Mouse (Mus musculus): Measurements from ENCODE around the gene Lrrc14b.

The Lrrc14b gene

DNA sequence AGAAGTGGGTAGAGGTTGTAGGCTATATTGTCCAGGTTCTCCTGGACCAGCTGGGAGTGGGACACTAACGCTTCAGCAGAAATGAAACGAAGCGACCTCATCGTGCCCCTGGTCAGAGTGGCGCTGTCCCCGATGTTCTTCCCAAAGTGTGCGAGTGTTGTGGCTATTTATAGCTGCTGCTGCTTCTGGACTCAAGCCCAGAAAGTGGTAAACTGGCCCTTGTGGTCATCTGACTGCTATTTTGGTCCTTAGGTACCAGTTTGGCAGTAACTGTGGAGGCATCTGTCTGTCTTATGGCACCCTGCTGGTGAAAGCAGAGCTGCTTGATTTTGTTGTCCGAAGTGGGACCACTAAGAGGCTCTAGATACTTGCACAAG is at the start of gene Lrrc14b:
Gene Lrrc14b (minus strand): TSS at position 147 of the 377 bp plus-strand sequence.
- in situ Hi-C loops (cut with MboI, MseI), result loop anchor here in 1 of 2 experiments (5.0 to 10.0 kb wide), 2 partner anchors 93 to 171 kb away; no protein-coding TSS in a partner anchor

DNA sequence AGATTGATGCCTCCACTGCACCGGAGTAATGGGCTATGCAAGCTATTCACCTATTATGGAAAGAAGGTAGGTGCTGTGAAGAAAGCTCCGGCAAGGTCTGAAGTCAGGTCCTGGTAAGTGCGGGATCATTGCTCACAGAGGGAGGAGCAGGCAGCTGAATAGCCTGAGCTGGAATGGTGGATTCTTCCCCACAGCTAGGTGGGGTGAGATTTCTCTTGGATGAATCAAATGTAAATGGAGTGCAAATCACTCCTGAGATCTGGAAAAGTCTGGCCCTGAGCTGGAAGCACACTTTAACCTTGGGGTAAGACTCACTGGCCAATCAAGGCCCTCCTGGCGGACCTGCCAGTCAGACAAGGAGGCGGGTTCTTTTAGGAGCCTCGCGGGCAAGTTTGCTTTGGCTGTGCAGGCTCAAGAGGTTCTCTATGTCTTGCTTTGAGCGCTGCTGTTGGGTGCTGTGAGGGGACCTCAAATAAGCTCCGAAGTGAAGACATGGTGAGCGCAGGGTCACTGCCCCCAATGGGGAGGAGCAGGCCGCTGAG is 35.6 kb upstream of the Lrrc14b start, which contains the start of gene Ftl1-ps1:
Gene Ftl1-ps1 (plus strand): TSS at position 397 of the 542 bp plus-strand sequence.
- in situ Hi-C loops (cut with MboI, MseI), result no loop called here

DNA sequence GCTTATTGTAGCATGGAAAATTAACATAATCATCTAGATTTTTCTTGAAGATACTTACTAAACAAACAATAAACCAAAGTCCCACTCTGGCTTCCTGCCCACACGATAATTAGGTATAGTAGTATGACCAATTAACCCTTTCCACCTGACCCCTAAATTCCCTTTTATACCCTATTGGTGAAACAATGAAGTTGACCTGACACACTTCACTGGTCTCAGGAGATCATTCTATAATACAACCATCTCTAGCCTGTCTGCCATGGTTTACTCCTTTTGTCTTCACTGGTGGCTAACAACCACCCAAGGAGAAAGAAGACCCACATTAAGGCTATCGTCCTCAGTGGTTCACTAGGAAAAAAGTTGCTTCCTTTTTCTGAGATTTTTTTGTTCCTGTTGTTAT is 27.4 kb upstream of the Lrrc14b start:
- in situ Hi-C loops (cut with MboI, MseI), result no loop called here

DNA sequence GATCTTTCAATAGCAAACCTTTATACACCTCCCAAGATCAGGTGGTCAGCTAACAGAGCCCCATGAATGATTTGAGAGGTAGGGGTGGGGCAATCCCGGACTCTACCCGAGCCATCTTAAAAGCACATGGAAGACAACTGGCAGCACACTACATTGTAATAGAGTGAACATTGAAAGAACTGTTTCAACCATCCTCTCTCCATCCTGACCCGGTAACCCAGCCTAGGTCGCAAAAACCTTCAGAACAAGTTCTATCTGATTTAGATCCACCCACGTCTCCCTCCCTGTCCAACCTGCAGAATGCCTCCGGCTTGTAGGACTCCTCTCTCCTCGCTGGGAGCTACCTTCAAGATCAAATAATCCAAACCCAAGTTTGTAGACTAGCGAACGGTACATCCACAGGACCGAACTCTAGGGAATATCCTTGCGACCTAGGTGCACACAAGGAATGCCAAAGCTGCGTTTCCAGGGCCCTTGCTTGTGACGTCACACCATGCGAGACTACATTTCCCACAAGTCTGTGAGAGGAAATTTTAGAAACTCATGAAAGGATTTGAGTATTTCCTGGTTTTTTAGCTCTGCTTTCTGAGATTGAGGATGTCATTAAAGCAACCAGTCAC is 26.7 kb upstream of the Lrrc14b start, which contains the start of gene Zfp72:
Gene Zfp72 (minus strand): TSS at position 466 of the 620 bp plus-strand sequence.
- in situ Hi-C loops (cut with MboI, MseI), result no loop called here

DNA sequence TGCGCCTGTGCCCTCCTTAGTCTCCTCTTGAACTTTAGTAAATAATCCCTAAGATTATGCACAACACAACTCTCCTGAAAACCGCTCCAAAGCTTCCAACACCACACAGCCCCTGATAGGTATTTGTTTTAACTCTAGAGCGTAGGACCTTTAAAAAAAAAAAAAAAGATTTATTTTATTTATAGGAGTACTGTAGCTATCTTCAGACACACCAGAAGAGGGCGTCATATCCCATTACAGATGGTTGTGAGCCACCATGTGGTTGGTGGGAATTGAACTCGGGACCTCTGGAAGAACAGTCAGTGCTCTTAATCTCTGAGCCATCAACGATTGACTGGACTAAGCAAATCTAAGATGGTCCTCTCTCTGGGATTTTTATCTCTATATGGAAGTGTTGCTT is 25.9 kb upstream of the Lrrc14b start:
- in situ Hi-C loops (cut with MboI, MseI), result no loop called here

DNA sequence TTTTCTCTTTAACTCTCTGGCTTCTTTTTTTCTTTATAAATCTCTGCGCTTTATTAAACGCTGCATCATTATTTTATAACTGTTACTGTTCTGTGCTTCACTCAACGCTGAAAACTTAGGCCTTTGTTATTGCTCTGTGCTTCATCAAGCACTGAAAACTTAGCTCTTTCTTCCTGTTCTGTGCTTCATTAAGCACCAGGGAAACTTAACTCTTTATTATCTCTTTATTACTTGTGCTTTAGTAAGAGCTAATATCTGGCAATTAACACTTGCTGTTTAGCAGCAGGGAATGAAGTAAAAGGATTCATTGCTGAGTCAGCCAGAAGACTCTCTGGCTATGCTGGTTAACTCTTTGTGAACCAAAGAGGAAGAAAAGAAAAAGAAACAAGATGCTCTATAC is 18.5 kb upstream of the Lrrc14b start:
- in situ Hi-C loops (cut with MboI, MseI), result no loop called here

DNA sequence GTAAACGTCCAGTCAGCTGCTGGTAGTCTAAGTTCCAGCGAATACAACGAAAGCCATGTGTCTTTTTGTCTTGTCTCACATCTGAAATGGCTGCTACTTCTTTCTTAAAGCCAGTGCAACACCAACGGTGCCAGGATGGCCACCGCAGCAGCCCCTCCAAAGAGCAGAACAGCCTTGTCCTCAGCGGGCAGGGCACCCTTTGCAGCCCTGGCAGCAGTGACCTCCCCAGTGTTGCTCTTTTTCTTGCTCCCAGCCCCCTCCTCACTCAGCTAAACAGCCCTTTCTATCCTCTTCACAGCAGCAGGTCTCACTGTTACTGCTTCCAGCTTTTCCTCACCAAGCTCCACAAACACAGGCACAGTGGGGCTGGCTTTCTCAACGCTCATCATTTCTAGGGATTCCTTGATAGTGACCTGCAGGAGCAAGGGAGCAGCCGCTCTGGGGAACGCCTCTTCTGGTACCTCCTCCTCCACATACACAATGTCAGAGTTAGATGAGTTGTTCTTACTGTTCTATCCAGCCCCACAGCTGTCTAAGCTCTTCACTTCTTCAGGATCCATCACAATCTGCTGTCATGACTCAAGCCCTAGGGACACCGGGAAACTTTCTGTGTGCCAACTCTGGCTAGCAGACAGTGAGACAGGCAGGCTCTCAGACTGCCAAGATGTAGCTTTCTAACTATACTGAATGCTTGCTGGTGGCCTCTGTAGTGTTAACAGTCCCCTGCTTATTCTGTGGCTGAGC is 17.9 kb upstream of the Lrrc14b start:
- in situ Hi-C loops (cut with MboI, MseI), result no loop called here

DNA sequence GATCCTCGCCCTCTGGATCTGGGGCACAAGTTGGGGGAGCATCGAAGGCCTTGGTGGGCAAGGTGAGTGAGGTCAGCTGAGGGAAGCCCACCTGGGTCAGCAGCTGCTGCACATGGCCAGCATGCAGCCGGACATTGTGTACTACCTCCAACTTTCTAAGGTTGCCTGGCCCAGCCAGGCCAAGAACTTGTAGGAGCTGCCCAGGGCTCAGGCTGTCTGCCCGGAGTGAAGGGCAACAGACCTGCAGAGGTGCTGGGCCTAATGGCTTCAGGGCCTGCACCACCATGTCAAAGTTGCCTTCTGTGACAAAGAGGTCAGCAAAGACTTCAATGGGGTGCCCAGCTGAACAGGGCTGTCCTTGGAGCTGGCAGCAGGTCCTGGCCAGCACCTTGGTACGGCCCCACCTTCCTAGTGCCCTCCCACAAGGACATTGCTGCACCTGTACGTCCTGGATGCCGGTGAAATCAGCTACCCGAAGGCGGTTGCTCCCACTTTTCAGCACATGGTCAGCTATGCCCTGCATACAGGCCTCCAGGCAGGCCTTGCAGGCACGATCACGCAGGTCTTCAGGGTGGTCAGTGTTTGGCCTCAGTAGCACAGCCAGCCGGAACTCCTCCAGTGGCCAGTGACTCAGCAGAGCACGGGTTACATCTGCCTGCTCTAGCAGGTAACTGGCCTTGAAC is 488 bp downstream of the Lrrc14b start:
- in situ Hi-C loops (cut with MboI, MseI), result loop anchor here in 1 of 2 experiments (5.0 to 10.0 kb wide), 2 partner anchors 94 to 171 kb away; no protein-coding TSS in a partner anchor

DNA sequence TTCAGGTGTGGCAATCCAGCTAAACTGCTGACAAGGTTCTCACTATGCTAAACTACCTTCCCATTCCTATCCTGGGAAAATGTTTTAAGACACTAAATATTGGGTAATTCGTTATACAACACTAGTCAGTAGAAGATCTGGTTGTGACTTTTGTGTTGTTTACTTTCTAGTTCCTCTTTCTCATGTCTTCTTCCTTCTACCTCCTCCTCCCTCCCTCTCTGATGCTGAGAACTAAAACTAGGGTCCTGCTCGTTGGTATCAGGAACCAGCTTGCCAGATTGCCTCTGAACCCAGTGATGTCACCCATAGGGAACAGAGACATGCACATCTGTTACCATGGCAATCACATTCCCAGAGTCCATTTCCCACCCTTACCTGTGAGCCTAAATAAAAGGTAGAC is 1.6 kb downstream of the Lrrc14b start:
- in situ Hi-C loops (cut with MboI, MseI), result loop anchor here in 1 of 2 experiments (5.0 to 10.0 kb wide), 2 partner anchors 95 to 173 kb away; no protein-coding TSS in a partner anchor

DNA sequence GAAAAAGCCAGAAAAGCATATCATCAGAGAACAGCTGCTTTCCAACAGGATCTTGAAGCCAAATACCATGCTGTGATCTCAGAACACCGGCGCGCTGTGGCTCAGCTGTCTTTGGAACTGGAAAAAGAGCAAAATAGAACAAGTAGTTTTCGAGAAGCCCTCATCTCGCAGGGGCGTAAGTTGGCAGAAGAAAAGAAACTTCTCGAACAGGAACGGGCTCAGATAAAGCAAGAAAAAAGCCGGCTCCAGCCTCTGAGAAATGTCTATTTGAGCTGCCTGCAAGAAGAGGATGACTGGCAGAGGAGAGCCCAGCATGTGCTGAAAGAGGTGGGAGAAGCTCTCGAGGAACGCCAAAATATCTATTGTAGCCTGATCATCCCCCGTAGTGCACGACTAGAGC is 7.3 kb downstream of the Lrrc14b start:
- in situ Hi-C loops (cut with MboI, MseI), result no loop called here

DNA sequence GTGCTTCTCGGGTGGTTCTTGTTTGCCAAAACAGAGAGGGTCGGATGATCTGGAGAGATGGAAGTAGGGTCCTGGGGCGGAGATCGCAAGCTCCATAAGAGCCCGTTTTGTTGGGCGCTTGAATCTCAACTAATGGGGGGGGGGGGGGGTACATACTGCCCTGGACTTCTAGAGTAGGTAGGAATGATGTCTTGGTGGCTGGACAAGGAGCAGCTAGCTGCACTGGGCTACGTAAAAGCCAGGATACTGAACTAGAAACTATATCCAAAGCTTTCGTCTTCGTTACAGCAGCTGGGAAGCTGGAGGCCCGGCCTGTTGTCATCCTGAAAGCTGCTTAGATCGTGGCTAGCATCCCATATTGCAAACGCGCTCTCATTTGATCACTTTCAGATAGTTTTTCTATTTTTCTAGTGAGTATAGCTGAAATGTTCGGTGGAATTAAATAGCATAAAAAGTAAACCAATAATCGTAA is 13.3 kb downstream of the Lrrc14b start:
- in situ Hi-C loops (cut with MboI, MseI), result no loop called here

DNA sequence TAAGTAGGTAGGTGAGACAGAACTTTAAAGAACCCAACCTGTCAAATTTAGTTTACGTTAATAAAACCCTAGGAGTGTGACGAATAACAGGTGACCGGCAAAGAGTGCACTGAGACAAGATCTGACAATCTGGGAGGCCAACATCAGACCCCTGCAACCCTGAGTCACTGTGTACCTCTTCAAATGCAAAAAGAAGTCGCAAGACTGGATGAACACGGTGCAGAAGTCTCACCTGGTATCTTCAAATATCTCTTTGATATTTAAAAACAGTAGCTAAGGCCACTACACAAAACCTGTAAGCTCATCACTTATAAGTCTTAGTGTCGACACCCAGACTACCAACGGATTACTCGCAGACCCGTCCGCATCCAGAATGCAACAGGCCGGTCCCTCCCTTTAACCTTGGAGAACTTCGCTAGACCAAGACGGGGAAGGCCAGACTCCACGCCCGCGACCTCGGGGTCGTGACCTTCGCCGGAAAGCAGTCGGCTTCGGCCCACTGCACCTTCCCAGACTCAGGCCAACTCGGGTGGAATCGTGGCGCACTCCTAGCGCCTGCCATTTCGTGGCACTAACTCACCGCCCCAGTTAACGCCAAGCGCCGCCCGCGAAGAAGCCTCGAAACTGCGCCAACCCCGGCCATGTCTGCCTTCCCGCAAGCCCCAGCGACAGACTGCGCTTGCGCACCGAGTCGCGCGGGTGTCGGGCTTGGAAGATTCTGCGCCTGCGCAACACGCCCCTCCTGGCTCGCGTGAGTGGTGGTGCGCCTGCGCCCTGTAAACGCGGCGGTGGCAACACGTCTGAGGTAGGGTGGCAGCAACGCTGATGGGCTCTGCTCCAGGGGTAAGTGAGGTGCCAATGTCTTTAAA is 14.0 kb downstream of the Lrrc14b start, which contains the start of the genes Sdha and Ccdc127:
Gene Sdha (minus strand): TSS at position 715 of the 869 bp plus-strand sequence.
Gene Ccdc127 (plus strand): TSS at position 744 of the 869 bp plus-strand sequence.
- in situ Hi-C loops (cut with MboI, MseI), result loop anchor here in 1 of 2 experiments (10.0 to 25.0 kb wide), 2 partner anchors 115 to 1763 kb away; no protein-coding TSS in a partner anchor

DNA sequence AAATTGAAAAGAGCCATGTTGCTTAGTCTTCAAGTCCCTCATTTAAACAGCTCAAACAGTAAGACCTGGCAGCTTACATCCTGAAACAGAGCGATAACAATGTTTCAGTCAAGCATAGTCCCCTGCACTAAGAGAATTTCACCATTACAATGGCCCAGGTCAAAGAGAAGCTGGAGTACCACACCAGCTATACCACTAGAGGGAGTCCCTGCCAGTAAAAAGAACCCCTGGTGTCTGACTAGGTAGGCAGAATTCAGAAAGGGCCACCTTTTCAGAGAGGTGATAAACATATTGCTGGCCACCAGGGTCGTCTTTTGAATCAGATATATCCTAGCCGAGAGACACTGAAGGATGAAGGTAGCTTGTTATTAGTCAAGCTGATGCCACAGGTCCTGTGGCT is 22.8 kb downstream of the Lrrc14b start:
- in situ Hi-C loops (cut with MboI, MseI), result loop anchor here in 1 of 2 experiments (5.0 to 25.0 kb wide), 3 partner anchors 124 to 1771 kb away; no protein-coding TSS in a partner anchor

DNA sequence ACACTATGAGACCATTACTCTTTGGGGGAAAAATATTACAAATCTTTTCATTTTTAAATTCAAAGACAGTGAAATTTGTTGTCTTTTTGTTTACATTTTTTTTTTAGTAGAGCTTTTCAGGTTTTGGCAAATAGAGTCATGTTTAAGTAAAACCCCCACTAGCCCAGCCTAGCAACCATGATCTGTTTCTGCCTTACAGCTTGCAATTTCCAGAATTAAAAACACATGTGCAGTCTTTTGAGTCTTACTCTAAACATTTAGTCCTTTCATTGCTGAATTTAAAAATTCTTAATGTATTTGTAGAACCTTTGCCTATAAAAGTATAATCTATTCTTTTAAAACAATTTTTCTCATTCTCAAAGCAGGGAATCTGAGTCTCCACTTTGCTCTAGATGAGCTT is 34.5 kb downstream of the Lrrc14b start:
- in situ Hi-C loops (cut with MboI, MseI), result loop anchor here in 1 of 2 experiments (25.0 kb wide), 1 partner anchor 1783 kb away; no protein-coding TSS in a partner anchor

DNA sequence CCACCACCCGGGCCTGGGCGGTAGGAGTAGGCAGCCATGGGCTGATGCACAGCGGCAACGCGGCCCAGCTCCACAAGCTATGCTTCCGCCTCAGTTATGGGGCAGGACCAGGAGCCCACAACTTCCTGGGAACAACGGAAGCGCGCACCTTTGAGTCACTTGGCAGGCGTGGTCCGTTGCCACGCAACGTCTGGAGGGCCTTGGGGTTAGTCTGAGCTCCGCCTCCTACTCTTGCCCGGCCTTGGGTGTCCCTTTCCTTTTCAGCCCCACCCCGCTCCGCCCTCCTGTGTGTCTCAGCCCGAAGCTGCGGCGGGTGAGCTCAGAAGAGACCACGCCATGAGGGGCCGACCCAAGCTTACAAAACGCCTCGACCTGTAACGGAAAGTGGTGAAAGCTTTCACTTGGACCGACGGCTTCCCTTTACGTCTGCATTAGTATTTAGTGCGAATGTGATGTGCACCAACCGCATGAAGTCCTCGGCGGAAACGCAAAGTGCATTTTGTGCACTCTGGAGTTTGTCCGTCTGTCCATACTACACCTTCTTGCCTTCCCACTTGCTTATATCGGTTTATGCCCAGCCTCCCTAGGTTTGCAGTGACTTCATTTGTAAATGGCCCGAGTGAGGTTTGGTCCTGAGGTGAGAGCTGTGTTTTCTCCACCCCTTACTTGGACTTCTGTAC is 46.5 kb downstream of the Lrrc14b start, which contains the start of gene Pdcd6:
Gene Pdcd6 (minus strand): TSS at position 411 of the 680 bp plus-strand sequence.
- in situ Hi-C loops (cut with MboI, MseI), result no loop called here

DNA sequence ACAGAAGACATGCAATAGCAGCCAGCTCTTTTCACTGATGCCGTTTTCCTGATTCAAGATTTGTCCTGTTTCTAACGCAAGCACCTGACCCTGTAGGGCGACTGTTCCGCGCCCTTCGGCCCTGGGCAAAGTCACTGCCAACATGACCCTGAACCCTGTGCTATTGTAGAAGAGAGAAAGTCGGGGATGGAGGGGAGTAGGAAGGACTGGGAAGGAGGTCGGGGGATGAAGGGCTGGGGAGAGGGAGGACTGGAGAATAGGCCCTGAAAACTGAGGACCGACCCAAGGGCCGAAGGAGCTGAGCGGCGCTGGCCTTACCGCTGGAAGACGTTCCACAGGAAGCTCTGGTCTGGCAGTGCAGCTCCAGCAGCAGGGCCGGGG is 47.0 kb downstream of the Lrrc14b start:
- in situ Hi-C loops (cut with MboI, MseI), result no loop called here

DNA sequence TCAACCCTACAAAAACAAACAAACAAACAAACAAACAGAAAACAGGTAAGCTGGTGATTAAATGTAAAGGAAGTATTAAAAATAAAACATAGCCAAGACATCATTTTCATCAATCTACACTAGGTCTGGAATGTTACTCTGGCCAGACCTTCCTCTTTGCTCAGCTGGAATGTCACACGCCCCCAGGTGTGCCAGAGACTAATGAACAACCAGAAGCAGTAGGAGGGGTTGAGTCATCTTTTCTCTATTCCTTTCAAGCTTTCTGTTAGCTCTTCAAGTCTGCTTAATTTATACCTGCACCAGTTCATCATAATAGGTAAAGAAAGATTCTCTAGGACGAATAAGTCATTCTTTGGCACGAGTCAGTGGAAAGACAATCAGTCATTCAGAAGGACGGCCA is 47.4 kb downstream of the Lrrc14b start:
- in situ Hi-C loops (cut with MboI, MseI), result no loop called here

DNA sequence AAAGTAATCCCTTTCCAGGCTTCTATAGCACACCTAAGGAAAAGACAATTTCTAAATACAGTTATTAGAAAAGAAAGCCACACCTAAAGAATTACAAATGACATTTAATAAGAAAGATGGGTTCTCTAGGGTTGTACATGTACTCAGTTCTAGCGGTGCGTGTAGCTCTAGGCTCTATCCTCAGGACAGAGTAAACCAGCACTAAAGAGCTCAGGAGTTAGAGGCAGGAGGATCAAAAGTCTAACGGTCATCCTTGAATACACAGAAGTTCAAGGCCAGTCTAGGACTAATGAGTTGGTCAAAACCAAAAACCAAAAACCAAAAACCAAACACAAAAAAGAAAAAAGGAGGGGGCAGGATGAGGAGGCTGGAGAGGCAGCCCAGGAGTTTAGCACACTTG is 49.2 kb downstream of the Lrrc14b start:
- in situ Hi-C loops (cut with MboI, MseI), result no loop called here

All from T-helper 17 cell (primary cell).